Mouse (Mus musculus) layer of hippocampus, adult 9-11 months (tissue): ENCODE measurements around the gene Gmds.

ENCODE experiments used
- DNase-seq: peaks from one replicate; pipeline ENCODE4 v3.0.0; 2022

The Gmds gene

DNA sequence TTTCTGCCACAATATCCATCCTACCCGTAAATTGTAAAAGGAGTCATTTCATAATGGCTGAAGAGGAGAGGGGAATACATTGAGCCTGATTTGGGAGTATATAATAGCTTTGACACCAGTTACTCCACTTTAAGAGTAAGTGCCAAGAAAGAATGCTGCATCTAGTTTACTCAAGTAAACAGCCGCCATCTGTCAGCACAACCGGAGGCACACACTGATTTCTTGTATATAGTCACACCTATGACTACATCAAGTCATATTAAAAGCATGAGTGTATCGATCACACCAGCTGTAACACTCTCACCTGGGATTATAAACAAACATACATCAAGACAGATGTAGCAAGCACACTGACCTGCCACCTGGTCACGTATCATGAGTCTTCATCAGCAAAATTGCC lies 473.8 kb downstream of the Gmds start:
- no peak for DNase-seq

- DNase-seq: no peak
Measured at GRCm38 (mm10) chr13:31863461-31863860, 475.1 kb downstream of the Gmds start.

GRCm38 (mm10) chr13:31860200-31860599 lies 478.3 kb downstream of the Gmds start:
- no peak for DNase-seq

DNA sequence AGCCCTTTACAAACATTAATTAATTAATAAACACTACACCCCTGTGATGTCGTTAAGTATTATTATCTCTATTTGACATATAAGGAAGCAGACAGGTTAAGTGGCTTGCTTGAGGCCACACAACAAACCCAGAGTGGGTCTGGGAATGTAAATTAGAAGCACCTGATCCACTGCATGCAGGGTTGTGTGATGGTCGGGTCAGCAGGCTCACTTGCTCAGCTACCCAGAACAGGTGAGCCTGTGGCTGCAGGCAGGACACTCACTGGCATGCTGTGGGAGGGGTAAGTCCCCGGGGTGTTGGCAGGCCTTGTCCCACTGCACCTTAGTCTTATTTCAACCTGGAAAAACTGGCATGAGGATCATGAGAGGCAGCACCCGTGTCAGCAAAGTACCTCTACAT lies 484.5 kb downstream of the Gmds start:
- no peak for DNase-seq

DNA sequence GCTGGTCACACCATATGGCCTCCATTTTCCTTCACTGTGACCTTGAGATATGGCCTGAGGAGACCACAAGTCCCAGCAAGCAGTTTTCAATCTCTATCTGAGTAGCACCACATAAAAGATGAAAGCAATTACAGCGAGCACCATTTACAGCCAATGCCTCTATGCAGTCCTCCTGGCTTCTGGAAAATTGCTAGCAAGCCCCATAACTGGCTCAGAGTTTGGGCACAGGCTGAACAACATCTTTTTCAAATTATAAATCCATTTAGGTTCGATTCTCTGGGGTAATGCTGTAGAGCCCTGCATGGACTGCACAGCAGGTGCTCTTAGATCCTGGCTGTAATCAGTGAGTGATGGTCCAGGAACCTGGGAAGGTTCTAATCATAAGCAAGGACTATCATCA lies 485.0 kb downstream of the Gmds start:
- DNase-seq: no peak

DNA sequence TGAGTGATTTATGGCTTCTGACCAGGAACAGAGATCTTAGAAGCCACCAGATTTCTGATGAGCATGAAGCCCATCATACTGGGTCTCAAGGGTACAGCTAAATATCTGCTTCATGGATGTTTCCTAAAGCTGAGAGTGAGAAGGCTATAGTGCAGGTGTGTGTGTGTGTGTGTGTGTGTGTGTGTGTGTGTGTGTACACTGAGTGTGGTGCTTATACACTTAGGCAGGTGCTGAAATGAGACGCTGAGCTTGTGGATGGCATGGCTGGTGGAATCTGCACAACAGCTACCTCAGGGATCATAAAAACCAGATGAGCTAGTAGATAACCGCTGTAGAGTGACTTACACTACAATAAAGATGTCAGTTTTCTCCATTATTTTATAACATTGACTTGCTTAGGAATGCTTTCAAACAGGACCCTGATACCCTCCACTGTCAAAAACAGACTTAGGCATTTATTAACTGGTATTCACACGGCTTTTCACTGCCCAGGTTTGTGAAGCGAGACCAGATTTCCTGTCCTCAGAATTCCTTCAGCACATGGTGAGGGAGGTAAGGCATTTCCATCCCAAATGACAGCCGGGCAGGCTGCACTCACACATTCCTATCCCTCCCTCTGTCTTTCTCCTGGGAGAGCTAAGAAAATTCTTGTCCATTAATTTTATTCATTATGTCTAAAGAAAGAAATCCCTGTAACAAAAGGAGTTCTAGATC lies 489.1 kb downstream of the Gmds start:
- no peak for DNase-seq

- no peak for DNase-seq
Measured at GRCm38 (mm10) chr13:31835802-31836201, 502.7 kb downstream of the Gmds start.

- DNase-seq: no peak
Measured at GRCm38 (mm10) chr13:31830332-31830731, 508.2 kb downstream of the Gmds start.

- no peak for DNase-seq
Measured at GRCm38 (mm10) chr13:31828446-31828845, 510.1 kb downstream of the Gmds start.

- no peak for DNase-seq
Measured at GRCm38 (mm10) chr13:31827820-31828332, 510.7 kb downstream of the Gmds start.

DNA sequence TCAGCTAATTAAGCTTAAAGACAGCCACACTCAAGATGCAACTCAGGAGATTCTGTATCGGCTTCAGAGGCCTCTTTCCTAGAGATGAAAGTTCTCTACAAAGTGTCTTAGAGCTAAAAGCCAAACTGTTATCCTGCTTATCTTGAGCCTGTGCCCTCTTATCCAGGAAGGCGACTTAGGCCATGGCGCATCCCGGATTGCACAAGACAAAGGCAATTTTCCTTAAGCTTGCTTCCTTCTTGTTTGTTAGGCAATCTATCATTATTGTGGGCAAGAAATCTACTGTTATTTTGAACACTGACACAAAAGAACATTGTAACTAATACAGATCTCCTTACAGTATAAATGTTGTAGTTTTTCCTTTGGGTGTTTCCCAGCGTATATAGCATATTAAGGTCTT lies 511.4 kb downstream of the Gmds start:
- no peak for DNase-seq

- DNase-seq: no peak
Measured at GRCm38 (mm10) chr13:31825180-31825579, 513.4 kb downstream of the Gmds start.

DNA sequence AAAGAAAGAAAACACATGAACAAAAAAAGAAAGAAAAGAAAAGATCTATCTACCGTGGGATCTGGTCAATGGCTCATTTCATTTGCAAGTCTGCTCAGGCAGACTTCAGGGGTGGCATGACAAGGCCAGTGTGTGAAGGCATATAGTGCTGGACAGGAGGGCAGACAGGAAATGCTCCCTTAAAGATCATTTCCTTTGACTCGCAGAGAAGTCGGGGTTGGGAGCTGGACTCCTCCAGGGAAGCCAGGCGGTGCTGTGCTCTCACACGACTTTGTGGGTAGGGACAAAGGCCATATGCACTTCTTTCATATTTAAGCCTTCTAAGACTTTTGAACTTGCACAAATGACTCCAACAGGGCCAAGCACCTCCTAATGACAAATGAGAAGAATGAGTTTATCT lies 515.2 kb downstream of the Gmds start:
- DNase-seq: no peak

DNA sequence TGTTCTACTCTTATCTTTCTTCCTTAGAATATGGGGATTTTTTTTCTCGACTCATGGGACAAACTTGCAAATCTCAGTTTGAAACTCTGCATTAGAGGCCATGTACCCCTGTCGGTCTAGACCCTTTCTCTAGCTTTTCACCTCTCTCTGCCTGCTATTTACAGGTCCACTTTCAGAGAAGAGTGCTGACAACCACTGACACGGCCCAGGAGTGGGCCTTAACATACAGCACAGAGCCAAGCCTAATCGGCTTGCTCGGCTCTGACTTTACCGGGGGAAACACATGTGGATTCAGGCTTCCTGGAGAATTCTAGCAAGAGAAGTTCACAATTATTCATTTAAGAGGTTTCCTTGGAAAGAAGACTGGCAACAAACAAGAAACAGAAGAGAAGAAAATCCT lies 517.5 kb downstream of the Gmds start:
- no peak for DNase-seq

GRCm38 (mm10) chr13:31820587-31821017 lies 517.9 kb downstream of the Gmds start:
- no peak for DNase-seq

- DNase-seq: no peak
Measured at GRCm38 (mm10) chr13:31819664-31820405, 518.7 kb downstream of the Gmds start.

DNA sequence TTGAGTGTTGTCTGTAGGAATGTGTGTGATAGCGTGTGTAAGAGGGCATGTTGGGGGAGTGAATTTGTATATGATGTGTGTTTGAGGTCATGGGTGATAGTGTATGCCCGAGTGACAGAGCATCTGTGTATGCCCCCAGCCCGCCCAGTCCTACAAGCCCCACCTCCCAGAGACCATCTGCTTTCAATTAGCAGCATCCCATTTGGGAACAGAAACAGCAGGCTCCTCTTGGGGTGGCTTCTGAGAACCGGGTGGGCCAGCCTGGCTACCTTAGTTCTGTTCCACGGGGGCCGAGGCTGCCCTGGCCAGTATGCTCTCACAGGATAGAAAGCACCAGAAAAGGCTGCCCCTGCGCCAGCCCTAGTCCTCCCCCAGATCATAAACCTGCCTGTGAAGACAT lies 520.2 kb downstream of the Gmds start:
- no peak for DNase-seq

DNA sequence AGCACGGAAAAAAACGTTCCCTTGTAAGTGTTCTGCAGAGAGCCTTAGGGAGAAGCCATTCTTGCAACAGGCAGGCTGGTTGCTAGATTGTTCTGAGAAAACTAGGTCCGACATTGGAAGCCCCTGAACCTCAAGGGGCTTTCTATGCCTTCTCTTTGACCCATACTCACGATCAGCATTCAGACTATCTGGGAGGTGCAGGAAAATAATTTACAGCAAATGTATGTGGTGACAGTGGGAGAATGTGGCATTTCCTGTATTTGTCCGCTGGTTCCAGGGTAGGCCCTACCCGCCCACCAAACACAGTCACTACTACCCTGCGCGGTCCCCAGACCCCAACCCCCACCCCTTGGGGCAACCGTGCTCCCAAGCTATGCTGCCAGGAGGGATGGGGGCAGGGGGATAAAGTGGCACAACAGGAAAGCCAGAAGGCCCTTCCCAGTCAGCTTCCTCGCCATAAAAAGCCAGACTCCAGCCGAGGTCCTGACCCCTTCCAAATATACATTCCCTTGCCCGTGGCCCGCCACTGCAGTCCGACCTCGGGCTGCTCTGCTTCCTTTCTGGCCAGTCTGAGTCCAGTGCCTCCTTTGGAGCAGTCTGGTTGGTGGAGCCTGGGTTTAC lies 523.0 kb downstream of the Gmds start:
- DNase-seq: no peak

DNA sequence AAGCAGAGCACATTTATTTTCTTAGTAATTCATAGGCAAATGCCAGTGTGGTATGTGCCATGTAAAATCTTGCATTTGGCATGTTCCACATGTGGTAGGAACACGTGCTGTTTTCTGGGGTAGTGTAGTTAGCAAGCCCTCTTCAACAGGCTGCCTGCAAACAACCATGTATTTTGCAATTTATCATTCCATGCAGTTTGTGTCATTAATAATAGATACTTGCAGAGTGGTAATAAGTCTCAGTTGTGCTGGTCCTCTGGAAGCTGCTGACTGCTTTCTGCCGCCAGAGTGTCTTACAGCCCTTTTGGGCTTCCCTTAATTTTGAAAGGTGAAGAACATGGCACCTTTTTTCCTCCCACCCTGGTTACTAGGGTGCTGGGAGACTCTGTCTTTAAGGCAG lies 525.8 kb downstream of the Gmds start:
- no peak for DNase-seq

DNA sequence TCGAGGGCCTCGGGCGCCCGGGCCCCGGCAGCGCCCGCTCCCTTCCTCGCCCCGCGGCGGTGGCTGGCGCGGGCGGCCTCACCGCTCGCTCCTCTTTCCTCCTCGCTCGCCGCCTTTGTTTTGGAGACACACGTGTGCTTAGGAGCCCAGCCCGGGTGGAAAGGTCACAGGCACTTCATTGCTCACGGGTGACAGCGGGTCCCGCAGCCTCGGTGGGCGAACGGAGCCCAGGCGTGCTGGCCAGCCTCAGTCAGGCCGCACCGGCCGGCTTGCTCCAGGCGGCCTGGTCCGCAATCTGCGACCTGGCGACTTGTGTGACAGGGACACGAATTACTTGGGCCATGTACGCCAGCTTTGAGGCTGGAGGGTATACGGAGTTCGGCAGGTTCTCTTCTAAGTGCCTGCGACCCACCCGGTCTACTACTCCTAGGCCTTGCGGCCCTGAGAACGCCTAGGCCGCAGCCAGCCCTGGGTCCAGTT lies 527.0 kb downstream of the Gmds start:
- DNase-seq: no peak

DNA sequence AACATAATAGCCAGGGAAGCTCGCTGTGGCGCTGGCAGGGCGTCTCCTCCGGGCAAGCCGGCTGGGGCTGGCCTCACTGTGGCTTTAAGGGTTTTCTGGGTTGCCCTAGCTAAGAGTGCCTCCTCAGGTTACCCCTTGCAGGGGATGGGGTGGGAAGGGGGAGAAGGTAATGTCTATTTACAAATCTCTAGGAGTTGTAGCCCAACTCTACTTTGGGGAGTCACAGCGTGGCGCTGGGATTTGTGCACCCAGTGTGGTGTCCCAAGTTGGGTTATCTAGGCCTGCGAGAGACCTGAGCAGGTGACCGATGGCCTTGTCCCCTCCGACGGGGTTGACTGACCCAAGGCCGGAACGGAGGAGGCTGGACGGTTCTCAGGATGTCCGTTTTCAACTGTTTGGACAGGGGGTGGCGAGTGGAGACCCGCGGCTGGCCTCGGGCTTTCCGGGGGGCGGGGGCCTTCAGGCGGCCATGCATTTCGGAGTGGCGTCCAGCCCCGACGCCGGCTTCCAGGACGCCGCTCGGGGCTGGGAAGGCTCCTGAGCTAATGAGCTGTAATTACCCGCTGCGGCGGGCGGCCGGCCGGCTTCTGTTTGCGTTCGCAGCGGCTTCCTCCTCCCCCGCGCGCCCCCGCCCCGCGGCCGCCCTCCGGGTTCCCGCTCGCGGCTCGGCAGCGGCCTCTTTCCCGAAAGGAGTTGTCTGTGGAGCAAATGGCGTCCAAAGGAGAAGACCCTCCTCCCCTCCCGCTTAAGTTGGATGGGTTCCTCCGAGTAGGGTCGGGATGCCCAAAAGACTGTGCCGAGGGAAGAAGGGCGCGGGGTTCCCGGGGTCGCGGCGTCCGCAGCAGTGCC lies 527.6 kb downstream of the Gmds start:
- DNase-seq: no peak

DNA sequence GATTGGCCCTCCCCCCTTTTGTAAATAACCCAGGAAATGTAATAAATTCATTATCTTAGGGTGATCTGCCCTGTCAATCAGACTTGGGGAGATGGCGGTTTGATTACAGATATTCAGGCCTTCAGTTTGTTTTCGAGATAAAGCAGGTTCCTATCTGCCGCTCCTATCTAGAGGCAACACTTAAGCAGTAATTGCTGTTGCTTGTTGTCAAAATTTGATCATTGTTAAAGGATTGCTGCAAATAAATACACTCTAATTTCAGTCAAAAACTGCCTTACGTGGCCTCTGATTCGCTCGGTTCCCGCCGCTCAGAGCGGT lies 528.2 kb downstream of the Gmds start:
- DNase-seq: no peak

GRCm38 (mm10) chr13:31809701-31810100 lies 528.8 kb downstream of the Gmds start:
- DNase-seq: no peak
